Mouse (Mus musculus) brain, embryonic 14.5 days (tissue): ENCODE measurements around the gene Gm49486.

Experiments
- CTCF ChIP-seq: fragments of 200-500 bp; IDR thresholded peaks from 2 replicates; pipeline ENCODE4 v1.5.1; 2012; ENCODE audit warnings: inconsistent platforms, mild to moderate bottlenecking, moderate library complexity, borderline replicate concordance; ENCODE audit not compliant: insufficient read depth, insufficient read length; ENCODE audit errors: extremely low read depth
- POLR2A ChIP-seq: fragments of 200-500 bp; IDR thresholded peaks from 2 replicates; pipeline ENCODE4 v1.6.1; 2012; ENCODE audit warnings: mild to moderate bottlenecking, inconsistent platforms, borderline replicate concordance; ENCODE audit not compliant: poor library complexity, insufficient read depth, insufficient read length, severe bottlenecking; ENCODE audit errors: extremely low read depth

- TF ChIP-seq CTCF = no peak
- no peak; the same call in 1 of the 2 replicates for TF ChIP-seq POLR2A
Observed at GRCm38 (mm10) chr15:79229058-79229821, at the start of gene Gm49486, which contains the start of gene Pick1.
